Mouse (Mus musculus) WW6 (cell line): ENCODE data around the gene Rps2.

ENCODE experiments used
- DNase-seq: peaks from one replicate; pipeline ENCODE4 v3.0.0-alpha.2; 2013; ENCODE audit warnings: low read depth, low spot score

Rps2 gene

DNA sequence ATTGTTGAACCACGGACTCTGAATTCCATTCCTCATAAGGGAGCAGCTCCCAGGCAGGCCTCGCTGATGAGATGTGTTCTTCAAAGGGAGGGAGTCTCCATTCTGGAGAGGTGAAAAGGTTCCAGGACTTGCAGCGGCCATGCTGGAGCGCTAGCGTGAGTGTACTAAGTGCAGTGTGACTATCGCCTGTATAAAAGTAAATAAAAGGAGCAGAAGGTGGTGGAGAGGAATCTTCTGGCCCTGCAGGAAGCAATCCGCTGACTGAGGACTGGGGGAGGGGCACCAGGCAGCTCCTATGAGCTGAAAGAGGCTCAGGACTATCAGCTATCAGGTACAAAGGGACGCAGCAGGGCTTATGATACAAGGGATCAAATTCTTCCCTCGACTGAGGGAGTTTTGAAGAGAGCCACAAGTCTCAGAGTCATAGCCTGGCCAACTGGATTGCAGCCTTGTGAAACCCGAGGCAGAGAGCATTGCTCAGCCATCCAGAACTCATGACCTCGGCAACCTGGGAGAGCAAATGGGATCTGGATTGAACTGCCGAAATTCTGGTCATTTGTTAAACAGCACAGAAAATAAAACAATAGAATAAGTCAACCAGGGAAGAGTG lies 48.5 kb downstream of the Rps2 start:
- no peak for DNase-seq

DNA sequence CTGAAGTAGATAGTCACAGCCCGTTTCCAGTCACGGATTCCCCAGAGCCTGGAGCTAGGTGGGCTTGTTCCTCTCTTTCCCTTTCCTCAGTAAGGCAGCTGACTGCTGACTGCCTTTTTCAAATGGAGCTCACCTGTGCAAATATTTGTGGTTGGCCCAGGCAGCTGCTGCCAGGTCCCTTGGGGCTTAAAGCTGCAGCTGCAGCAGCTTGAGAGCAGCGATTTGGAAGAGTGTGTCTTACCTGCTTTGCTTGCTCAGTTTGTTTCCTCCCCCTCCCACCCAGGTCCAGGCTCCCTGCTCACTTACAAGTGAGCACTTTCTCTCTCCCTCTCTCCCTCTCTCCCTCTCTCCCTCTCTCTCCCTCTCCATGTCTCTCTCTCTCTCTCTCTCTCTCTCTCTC lies 51.2 kb downstream of the Rps2 start:
- no peak for DNase-seq
